Mouse (Mus musculus) cerebellum, adult 9-11 months (tissue): ENCODE measurements around the gene Vmn1r167.
"Not testable (repeated sequence)": the region's sequence is repeated elsewhere in the genome, so short reads cannot be mapped to it uniquely, and the experiment has no call there.

Experiments used
- DNase-seq: peaks from one replicate; pipeline ENCODE4 v3.0.0; 2022

Gene Vmn1r167

DNA sequence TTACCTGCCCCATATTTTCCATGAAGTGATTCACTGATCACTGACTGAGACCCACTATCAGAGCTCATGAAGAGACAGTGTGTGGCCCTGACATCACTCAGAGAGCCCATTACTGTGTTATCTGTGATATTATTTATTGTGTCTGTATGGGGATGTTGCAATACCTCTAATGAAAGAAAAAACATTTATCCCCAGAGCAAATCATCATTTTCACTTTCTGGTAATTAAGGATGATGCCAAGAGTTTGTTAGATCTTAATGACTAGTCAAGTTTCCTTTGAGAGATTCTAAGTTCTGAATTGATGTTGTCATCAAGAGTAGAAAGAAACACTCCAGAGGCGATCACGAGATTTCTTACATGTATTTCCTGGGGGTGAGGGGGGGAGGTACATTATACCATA lies at the start of gene Vmn1r167:
Gene Vmn1r167, minus strand, starts transcription at position 101 of the 400 bp plus-strand sequence.
- not testable (repeated sequence) for DNase-seq

DNA sequence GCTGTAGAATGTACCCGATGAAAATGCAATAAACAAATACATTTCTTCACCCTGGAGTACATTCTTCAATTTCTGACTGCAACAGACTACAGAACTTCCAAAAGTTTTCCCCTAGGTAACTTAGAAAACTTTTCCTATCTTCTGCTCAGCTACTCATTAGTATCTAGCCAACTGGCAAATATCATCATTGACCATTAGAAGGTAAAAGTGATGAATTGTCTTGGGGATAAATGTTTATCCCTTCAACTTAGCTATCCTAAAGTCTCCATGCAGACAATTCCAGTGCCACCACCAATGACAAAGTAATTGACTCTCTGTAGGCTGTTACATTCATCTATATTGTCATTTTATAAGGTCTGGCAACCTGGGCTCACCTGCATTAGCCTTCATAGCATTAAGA lies 32.4 kb upstream of the Vmn1r167 start, which contains the start of gene Vmn1r168:
Gene Vmn1r168, plus strand, starts transcription at position 301 of the 400 bp plus-strand sequence.
- not testable (repeated sequence) for DNase-seq

DNA sequence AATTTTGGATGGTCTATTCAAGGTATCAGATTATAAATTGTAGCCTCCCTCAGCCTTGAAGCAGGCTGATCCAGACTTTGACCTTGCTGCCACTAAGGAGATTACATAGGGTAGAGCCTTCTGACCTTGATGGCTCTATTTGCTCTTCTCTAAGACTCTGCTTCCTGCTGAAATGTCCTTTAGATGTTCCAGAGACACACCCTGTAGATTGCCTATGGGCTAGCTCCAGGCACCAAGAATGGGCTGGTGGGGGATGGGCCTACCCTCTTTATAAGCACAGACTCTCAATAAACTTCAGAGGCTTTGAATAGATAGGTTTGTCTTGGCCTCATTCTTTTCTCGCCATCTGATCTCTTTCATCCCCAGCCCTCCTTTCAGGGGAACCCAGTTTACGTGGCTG lies 34.1 kb downstream of the Vmn1r167 start:
- not testable (repeated sequence) for DNase-seq

DNA sequence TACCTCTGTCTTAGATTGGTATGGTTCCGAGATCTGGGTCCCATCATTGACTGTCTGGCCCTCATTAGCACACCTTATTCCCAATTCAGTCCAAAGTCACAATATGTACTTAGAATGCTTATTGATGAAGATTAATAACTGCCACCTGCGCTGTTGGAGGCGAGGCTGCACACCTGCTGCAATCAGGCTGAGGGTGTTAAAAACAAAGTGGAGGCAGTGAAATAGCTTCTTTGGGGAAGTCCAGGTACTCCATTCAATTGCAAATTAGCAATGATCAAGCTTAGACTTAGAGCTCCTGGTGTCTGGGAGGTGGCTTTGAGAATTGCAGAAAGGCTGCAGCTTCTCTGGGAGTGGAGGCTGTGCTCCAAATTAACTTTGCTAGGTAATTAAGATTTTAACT lies 36.2 kb downstream of the Vmn1r167 start:
- not testable (repeated sequence) for DNase-seq

DNA sequence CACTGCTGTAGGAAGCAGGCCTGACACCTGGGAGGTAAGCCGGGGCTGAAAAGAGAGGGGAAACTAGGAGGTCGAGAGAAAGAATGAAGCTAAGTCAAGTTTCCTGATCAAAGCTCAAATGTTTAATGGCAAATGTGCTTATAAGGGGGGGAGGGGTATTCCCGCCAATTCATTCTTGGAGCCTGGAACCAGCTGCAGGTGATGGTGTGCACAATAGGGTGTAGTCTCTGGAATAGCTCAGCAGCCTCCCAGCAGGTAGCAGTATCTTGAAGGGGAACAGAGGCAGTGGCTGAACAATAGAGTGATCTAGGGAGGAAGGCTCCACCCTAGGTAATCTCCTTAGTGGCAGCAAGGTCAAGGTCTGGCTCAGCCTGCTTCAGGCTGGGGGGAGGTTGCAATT lies 36.8 kb downstream of the Vmn1r167 start:
- not testable (repeated sequence) for DNase-seq
